Mouse (Mus musculus) left cerebral cortex, postnatal 10 days (tissue): ENCODE measurements at regions not wholly inside any gene's neighbourhood (a gene's known extent, or its start where the extent isn't known, plus 50 kb on each side); places are given as distances from the start of the nearest gene placed in this dataset.

Source experiments
- DNase-seq, 2 experiments: peaks; one replicate each; pipeline ENCODE4 v3.0.0; 2021 to 2022; ENCODE audit warnings: low spot score in 2 of 2, mixed read lengths in 1 of 2; ENCODE audit errors: extremely low spot score in 1 of 2
- intact Hi-C: fragments of 180-260 bp; cut with DNase I; formaldehyde crosslinking; loops from one replicate; pipeline ENCODE4 v1.15.1; 2025

GRCm38 (mm10) chrX:137193241-137193640, 71.4 kb upstream of the Esx1 start:
- intact Hi-C loops, result loop anchor here (10.0 kb wide), 1 partner anchor 982 kb away; no protein-coding TSS in a partner anchor
- DNase-seq, result no peak

DNA sequence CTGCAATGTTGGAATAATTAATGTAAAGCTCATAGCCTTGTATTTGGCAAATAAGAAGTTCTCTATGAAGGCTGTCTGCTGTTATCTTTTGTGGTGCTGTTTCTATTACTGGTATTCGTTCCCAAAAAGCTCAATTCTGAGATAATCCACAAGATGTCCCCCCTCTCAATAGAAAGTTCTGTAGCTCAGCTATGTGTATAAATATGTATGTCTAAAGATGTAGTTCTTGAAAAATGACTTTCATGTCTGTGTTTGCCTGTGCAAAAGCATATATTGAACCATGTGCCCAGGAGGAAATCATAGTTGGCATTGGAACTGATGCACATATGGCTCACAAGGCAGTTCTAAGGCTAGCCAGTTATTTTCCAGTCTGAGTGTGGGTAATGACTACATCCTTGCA, 68.2 kb upstream of the Esx1 start:
- intact Hi-C loops, result loop anchor here (10.0 kb wide), 1 partner anchor 985 kb away; no protein-coding TSS in a partner anchor
- peak in 1 of 2 experiments; percentile 7 for DNase-seq

DNA sequence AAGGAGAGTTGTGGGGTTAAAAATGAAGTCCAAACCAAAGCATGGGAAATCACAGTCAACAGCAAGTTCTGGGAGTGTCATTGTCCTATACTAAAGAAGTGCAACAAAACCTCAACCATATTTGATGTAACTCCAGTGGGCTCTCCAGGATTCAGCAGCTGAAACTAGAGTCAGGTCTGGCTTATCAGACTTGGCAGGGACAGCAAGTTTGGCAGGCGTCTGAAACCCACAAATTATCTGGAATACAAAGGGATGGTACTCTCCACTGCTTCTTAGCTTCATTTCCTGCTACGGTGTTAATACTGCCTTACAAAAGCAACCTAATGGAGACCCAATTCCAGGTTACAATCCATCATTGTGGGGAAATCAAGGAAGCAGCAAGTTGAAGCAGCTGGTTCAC, 53.9 kb upstream of the Esx1 start:
- DNase-seq, result no peak
- intact Hi-C loops, result no loop called here

DNA sequence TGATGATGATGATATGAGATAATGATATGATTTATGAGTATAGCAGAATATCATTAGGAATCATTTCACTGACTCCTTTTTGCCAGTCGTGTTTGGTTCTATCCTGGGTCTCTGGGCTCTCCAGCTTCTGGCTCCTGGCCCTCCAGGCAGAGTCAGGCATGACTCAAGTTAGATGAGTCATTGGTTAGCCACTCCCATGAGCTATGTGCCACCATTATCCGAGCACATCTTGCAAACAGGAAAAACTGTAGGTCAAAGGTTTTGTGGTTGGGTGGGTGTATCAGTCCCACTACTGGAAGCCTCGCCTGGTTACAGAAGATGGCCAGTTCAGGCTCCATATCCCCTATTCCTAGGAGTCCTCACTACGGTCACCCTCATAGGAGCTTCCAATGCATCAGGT, 51.6 kb upstream of the Esx1 start:
- no peak for DNase-seq
- intact Hi-C loops, result no loop called here
